ENCODE assay signal across 10 mouse cellular contexts in the genomic region with DNA sequence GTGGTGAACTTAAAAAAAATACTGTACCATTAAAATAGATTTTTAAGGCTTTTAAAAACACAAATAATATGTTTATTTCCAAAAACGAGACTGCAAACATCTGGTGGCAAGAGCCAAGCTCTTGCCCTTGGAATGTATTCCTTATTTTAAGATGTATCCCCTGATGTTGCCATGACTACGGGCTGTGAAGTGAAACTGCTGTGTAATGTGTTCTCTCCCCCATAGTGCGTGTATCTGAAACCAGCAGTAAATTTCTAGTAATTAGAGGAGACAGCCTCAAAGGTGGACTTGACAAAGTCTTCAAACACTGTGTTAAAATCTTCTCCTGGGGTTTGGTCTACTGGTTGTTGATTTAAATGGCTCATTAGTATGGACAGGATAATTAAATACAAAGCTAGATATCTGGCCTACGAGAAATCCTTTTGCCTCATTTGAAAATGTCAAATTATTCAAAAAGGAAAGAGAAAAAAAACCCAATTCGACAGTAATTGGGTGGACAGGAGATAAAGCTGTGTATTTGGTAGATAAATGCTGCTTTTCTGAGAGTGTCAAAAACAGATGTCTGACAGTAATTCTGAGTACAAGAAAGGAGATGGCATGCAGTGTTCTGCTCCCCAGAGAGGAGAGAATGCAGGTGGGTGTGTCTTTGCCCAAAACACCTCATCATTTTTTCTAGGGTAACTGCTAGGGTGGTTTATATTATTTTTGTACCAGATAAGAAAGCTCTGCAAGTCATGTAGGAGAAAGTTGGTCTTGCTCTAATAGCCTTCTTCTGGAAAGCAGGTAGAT.
DNase-seq lines count a peak whose midpoint lies in the region; ATAC-seq and TF ChIP-seq lines count a peak whose summit lies in the region.
"Had no signal": no experiment of that assay in that cellular context is flagged by ENCODE, and none has a peak within 500 bp of the region (broad histone marks: within the 10 kb centered on the region; RNA-seq: fewer than 3 reads in every experiment).

No protein-coding gene starts in this region.

- 45% methylated on average over 5 of the region's 5 CpGs for WGBS in forebrain, embryonic 11.5 days
- 59% methylated on average over 5 of the region's 5 CpGs for WGBS in forebrain, embryonic 10.5 days
- 48% methylated on average over 5 of the region's 5 CpGs for WGBS in neural tube, embryonic 11.5 days
- WGBS in intestine, postnatal 0 days: 57% methylated on average over 5 of the region's 5 CpGs

- peak overlapping the region; percentile 3; the same call in 1 of the 2 replicates for H3K27ac ChIP-seq in forebrain, embryonic 11.5 days (ENCODE audit: low read depth, low read length)
- H3K27ac ChIP-seq in forebrain, embryonic 10.5 days: no peak overlapping the region
- no peak overlapping the region for H3K27ac ChIP-seq in neural tube, embryonic 11.5 days (ENCODE audit: low read depth, low read length)
- no peak overlapping the region for H3K27ac ChIP-seq in intestine, postnatal 0 days (ENCODE audit: low read depth, low read length)
- H3K27ac ChIP-seq: limb, embryonic 15.5 days had no signal

- no peak for TF ChIP-seq CTCF in intestine, postnatal 0 days (IDR thresholded peaks at IDR 0.05; ENCODE audit: low read depth)

- H3K9ac ChIP-seq in forebrain, embryonic 11.5 days (ENCODE audit: low read length): no peak overlapping the region
- no peak overlapping the region for H3K9ac ChIP-seq in neural tube, embryonic 11.5 days (ENCODE audit: low read length)
- H3K9ac ChIP-seq in intestine, postnatal 0 days (ENCODE audit: low read depth, low read length): no peak overlapping the region
- H3K9ac ChIP-seq: limb, embryonic 15.5 days had no signal

- H3K9me3 ChIP-seq in forebrain, embryonic 11.5 days (ENCODE audit: control insufficient read depth, low read length): no peaks in the 10 kb centered on the region
- H3K9me3 ChIP-seq in forebrain, embryonic 10.5 days: no peaks in the 10 kb centered on the region
- H3K9me3 ChIP-seq in neural tube, embryonic 11.5 days (ENCODE audit: control insufficient read depth, low read length): no peaks in the 10 kb centered on the region
- no peaks in the 10 kb centered on the region for H3K9me3 ChIP-seq in intestine, postnatal 0 days (ENCODE audit: control insufficient read depth)
- H3K9me3 ChIP-seq: limb, embryonic 15.5 days had no signal

- no peaks in the 10 kb centered on the region for H3K27me3 ChIP-seq in forebrain, embryonic 11.5 days (ENCODE audit: control insufficient read depth, insufficient read depth, low read length)
- no peaks in the 10 kb centered on the region for H3K27me3 ChIP-seq in forebrain, embryonic 10.5 days (ENCODE audit: poor library complexity, severe bottlenecking)
- H3K27me3 ChIP-seq in neural tube, embryonic 11.5 days (ENCODE audit: control insufficient read depth, insufficient read depth, low read length): no peaks in the 10 kb centered on the region
- no peaks in the 10 kb centered on the region for H3K27me3 ChIP-seq in intestine, postnatal 0 days (replicated peaks; ENCODE audit: control insufficient read depth, insufficient read depth, low read length)
- H3K27me3 ChIP-seq: limb, embryonic 15.5 days; Patski had no signal

- ATAC-seq in forebrain, embryonic 11.5 days (replicated peaks; ENCODE audit: low FRiP score): peak; percentile 79
- peak; percentile 67; the same call in 1 of the 2 replicates for ATAC-seq in neural tube, embryonic 11.5 days (ENCODE audit: insufficient read depth, low FRiP score, low TSS enrichment)
- ATAC-seq in intestine, postnatal 0 days: no peak
- ATAC-seq: Patski had no signal

- H3K4me3 ChIP-seq in forebrain, embryonic 11.5 days (ENCODE audit: low read depth, low read length): no peak overlapping the region
- no peak overlapping the region for H3K4me3 ChIP-seq in forebrain, embryonic 10.5 days
- H3K4me3 ChIP-seq in neural tube, embryonic 11.5 days (ENCODE audit: low read depth, low read length): no peak overlapping the region
- no peak overlapping the region for H3K4me3 ChIP-seq in intestine, postnatal 0 days (ENCODE audit: low read depth, low read length)
- H3K4me3 ChIP-seq: limb, embryonic 15.5 days had no signal

- H3K4me2 ChIP-seq in forebrain, embryonic 11.5 days (ENCODE audit: low read depth, low read length, severe bottlenecking): no peak overlapping the region
- no peak overlapping the region for H3K4me2 ChIP-seq in neural tube, embryonic 11.5 days (ENCODE audit: low read depth)
- H3K4me2 ChIP-seq in intestine, postnatal 0 days (replicated peaks; ENCODE audit: low read depth): no peak overlapping the region
- H3K4me2 ChIP-seq: limb, embryonic 15.5 days had no signal

- no peak for DNase-seq in forebrain, embryonic 11.5 days (ENCODE audit: low spot score)
- DNase-seq in forebrain, embryonic 10.5 days (ENCODE audit: extremely low spot score, low spot score): no peak
- DNase-seq in neural tube, embryonic 11.5 days (ENCODE audit: low spot score): no peak
- DNase-seq in neural tube, embryonic 10.5 days (ENCODE audit: extremely low spot score, low spot score): no peak
- DNase-seq in hindlimb bud, embryonic 11.5 days (ENCODE audit: extremely low spot score, low read depth, low spot score): peak; percentile 54
- peak; percentile 7 for DNase-seq in right cerebral cortex, postnatal 25 days
- no peak for DNase-seq in urinary bladder, postnatal 10 days (ENCODE audit: low spot score)

- H3K4me1 ChIP-seq in forebrain, embryonic 11.5 days (replicated peaks; ENCODE audit: control insufficient read depth, insufficient read depth, low read length): 0 out of 2 replicates have a peak, but pooled peaks cover 2% of the 10 kb centered on the region
- peaks cover 30% of the 10 kb centered on the region for H3K4me1 ChIP-seq in forebrain, embryonic 10.5 days
- H3K4me1 ChIP-seq in neural tube, embryonic 11.5 days (ENCODE audit: control insufficient read depth, insufficient read depth, low read length): no peaks in the 10 kb centered on the region
- no peaks in the 10 kb centered on the region for H3K4me1 ChIP-seq in intestine, postnatal 0 days (replicated peaks; ENCODE audit: control insufficient read depth, insufficient read depth, low read length)
- H3K4me1 ChIP-seq: limb, embryonic 15.5 days had no signal

- no peaks in the 10 kb centered on the region for H3K36me3 ChIP-seq in forebrain, embryonic 11.5 days (ENCODE audit: control insufficient read depth, insufficient read depth, low read length)
- no peaks in the 10 kb centered on the region for H3K36me3 ChIP-seq in forebrain, embryonic 10.5 days (replicated peaks)
- no peaks in the 10 kb centered on the region for H3K36me3 ChIP-seq in neural tube, embryonic 11.5 days (ENCODE audit: control insufficient read depth, insufficient read depth, low read length)
- no peaks in the 10 kb centered on the region for H3K36me3 ChIP-seq in intestine, postnatal 0 days (ENCODE audit: control insufficient read depth, insufficient read depth)
- H3K36me3 ChIP-seq: limb, embryonic 15.5 days had no signal

Comparison
In these comparisons a context has a peak if more than half of its experiments do, and no peak if none do; other contexts are left out.
1. DNase-seq: peak in hindlimb bud, embryonic 11.5 days (single experiment) and right cerebral cortex, postnatal 25 days (single experiment); none in forebrain, embryonic 11.5 days (single experiment), forebrain, embryonic 10.5 days (single experiment), neural tube, embryonic 11.5 days (single experiment), neural tube, embryonic 10.5 days (single experiment) and urinary bladder, postnatal 10 days (single experiment).